Mouse (Mus musculus) heart, embryonic 12.5 days (tissue): ENCODE measurements around the gene Ssx2ip. TPM values are rescaled to one million over a fixed set of nuclear protein-coding genes. Genes with fewer than 3 reads are reported as not detected.

Experiments used
- ATAC-seq: fragments of 200-750 bp; cut with Nextera tagmentation; 2 replicates; pipeline ENCODE4 v1.8.0; 2017; ENCODE audit warnings: moderate TSS enrichment, moderate library complexity; ENCODE audit not compliant: insufficient number of reproducible peaks, low FRiP score
- H3K27ac ChIP-seq: fragments of 300-500 bp; sonication (generic); 2 replicates; pipeline ENCODE4 v1.5.1; 2016; ENCODE audit warnings: mild to moderate bottlenecking, moderate library complexity; ENCODE audit not compliant: poor library complexity, severe bottlenecking
- H3K27me3 ChIP-seq: fragments of 300-500 bp; sonication (generic); replicated peaks from 2 replicates; pipeline ENCODE4 v1.6.1; 2016; ENCODE audit warnings: mild to moderate bottlenecking, moderate library complexity
- H3K36me3 ChIP-seq: fragments of 300-500 bp; sonication (generic); 2 replicates; pipeline ENCODE4 v1.6.1; 2016; ENCODE audit warnings: mild to moderate bottlenecking, moderate library complexity
- H3K4me1 ChIP-seq: fragments of 300-500 bp; sonication (generic); replicated peaks from 2 replicates; pipeline ENCODE4 v1.6.1; 2016; ENCODE audit warnings: mild to moderate bottlenecking
- H3K4me2 ChIP-seq: fragments of 300-500 bp; sonication (generic); 2 replicates; pipeline ENCODE4 v1.6.1; 2016; ENCODE audit warnings: mild to moderate bottlenecking, moderate library complexity
- H3K4me3 ChIP-seq: fragments of 300-500 bp; sonication (generic); 2 replicates; pipeline ENCODE4 v1.5.1; 2016; ENCODE audit warnings: mild to moderate bottlenecking
- H3K9ac ChIP-seq: fragments of 300-500 bp; sonication (generic); 2 replicates; pipeline ENCODE4 v1.6.1; 2016; ENCODE audit warnings: mild to moderate bottlenecking, moderate library complexity
- H3K9me3 ChIP-seq: fragments of 300-500 bp; sonication (generic); replicated peaks from 2 replicates; pipeline ENCODE4 v1.6.1; 2016; ENCODE audit warnings: mild to moderate bottlenecking, moderate library complexity
- WGBS: fragments of 180-500 bp; shearing (Covaris S2); methylation state at CpG from one replicate; pipeline ENCODE4 v1.1.7; 2016; 5-methylcytosine and 5-hydroxymethylcytosine counted together
- polyA plus RNA-seq: library from polyadenylated mRNA; unstranded; fragments of >200 nt; fragmentation: Nextera tagmentation; extraction: Ambion mirVana; gene quantifications from 2 replicates; pipeline ENCODE4 v1.2.1, GENCODE M21; 2016

Ssx2ip gene
- polyA plus RNA-seq, 1 experiment from 2014 or later: 26.0 TPM

GRCm38 (mm10) chr3:146379740-146380466 lies 24.5 kb upstream of the Ssx2ip start:
- ATAC-seq: no peak
- WGBS: 44% methylated on average over 9 of the region's 9 CpGs
- H3K4me1 ChIP-seq: peaks cover 13% of the 10 kb centered on the region

GRCm38 (mm10) chr3:146380874-146381273 lies 23.6 kb upstream of the Ssx2ip start:
- Histone ChIP-seq H3K9ac (no peak overlapping the region), H3K27ac (no peak overlapping the region), H3K4me2 (no peak overlapping the region), H3K36me3 (no peaks in the 10 kb centered on the region), H3K9me3 (peaks cover 7% of the 10 kb centered on the region), H3K27me3 (no peaks in the 10 kb centered on the region), H3K4me1 (peaks cover 13% of the 10 kb centered on the region), H3K4me3 (no peak overlapping the region)
- 91% methylated on average over 2 of the region's 2 CpGs for WGBS
- ATAC-seq: no peak

More at GRCm38 (mm10) chr3:146379740-146380466, 24.5 kb upstream of the Ssx2ip start:
- Histone ChIP-seq H3K27ac (no peak overlapping the region), H3K27me3 (no peaks in the 10 kb centered on the region), H3K4me3 (no peak overlapping the region), H3K9ac (no peak overlapping the region), H3K4me2 (0 out of 2 replicates have a peak overlapping the region, but pooled peaks have one; percentile 7), H3K36me3 (no peaks in the 10 kb centered on the region), H3K9me3 (peaks cover 7% of the 10 kb centered on the region)

GRCm38 (mm10) chr3:146381471-146381870 lies 23.0 kb upstream of the Ssx2ip start:
- no peak for ATAC-seq
- WGBS: 88% methylated on average over 9 of the region's 9 CpGs
- no peaks in the 10 kb centered on the region for H3K27me3 ChIP-seq
- H3K4me3 ChIP-seq: no peak overlapping the region
- H3K4me2 ChIP-seq: no peak overlapping the region
- H3K4me1 ChIP-seq: peaks cover 13% of the 10 kb centered on the region
- no peaks in the 10 kb centered on the region for H3K36me3 ChIP-seq
- no peak overlapping the region for H3K9ac ChIP-seq
- no peak overlapping the region for H3K27ac ChIP-seq
- H3K9me3 ChIP-seq: peaks cover 7% of the 10 kb centered on the region

- H3K4me2 ChIP-seq: no peak overlapping the region
- H3K36me3 ChIP-seq: no peaks in the 10 kb centered on the region
- H3K4me1 ChIP-seq: no peaks in the 10 kb centered on the region
- H3K9me3 ChIP-seq: peaks cover 7% of the 10 kb centered on the region
- H3K9ac ChIP-seq: no peak overlapping the region
- no peak overlapping the region for H3K27ac ChIP-seq
- H3K4me3 ChIP-seq: no peak overlapping the region
- H3K27me3 ChIP-seq: no peaks in the 10 kb centered on the region
- 72% methylated on average over 3 of the region's 3 CpGs for WGBS
- no peak for ATAC-seq
Measured at GRCm38 (mm10) chr3:146386800-146387199, 17.6 kb upstream of the Ssx2ip start.

GRCm38 (mm10) chr3:146392656-146393321 lies 11.7 kb upstream of the Ssx2ip start:
- Histone ChIP-seq H3K36me3 (no peaks in the 10 kb centered on the region), H3K27ac (no peak overlapping the region), H3K4me3 (no peak overlapping the region), H3K27me3 (no peaks in the 10 kb centered on the region), H3K9ac (no peak overlapping the region), H3K4me2 (peak overlapping the region; percentile 50), H3K4me1 (peaks cover 11% of the 10 kb centered on the region), H3K9me3 (no peaks in the 10 kb centered on the region)
- WGBS: 69% methylated on average over 19 of the region's 19 CpGs
- no peak for ATAC-seq

- 0 out of 2 replicates have a peak overlapping the region, but pooled peaks have one; percentile 12 for H3K4me3 ChIP-seq
- H3K27ac ChIP-seq: no peak overlapping the region
- H3K4me1 ChIP-seq: peaks cover 11% of the 10 kb centered on the region
- H3K9ac ChIP-seq: no peak overlapping the region
- no peaks in the 10 kb centered on the region for H3K9me3 ChIP-seq
- peak overlapping the region; percentile 55 for H3K4me2 ChIP-seq
- ATAC-seq: peak; percentile 86
- H3K36me3 ChIP-seq: no peaks in the 10 kb centered on the region
- H3K27me3 ChIP-seq: no peaks in the 10 kb centered on the region
- WGBS: 9% methylated on average over 7 of the region's 7 CpGs
Measured at GRCm38 (mm10) chr3:146393641-146394100, 10.8 kb upstream of the Ssx2ip start.

- no peak overlapping the region for H3K4me3 ChIP-seq
- no peaks in the 10 kb centered on the region for H3K36me3 ChIP-seq
- no peak for ATAC-seq
- no peak overlapping the region for H3K9ac ChIP-seq
- whole genome bisulfite sequencing: 88% methylated on average over 6 of the region's 6 CpGs
- no peak overlapping the region for H3K27ac ChIP-seq
- H3K9me3 ChIP-seq: no peaks in the 10 kb centered on the region
- H3K27me3 ChIP-seq: no peaks in the 10 kb centered on the region
- peaks cover 11% of the 10 kb centered on the region for H3K4me1 ChIP-seq
- no peak overlapping the region for H3K4me2 ChIP-seq
Measured at GRCm38 (mm10) chr3:146396256-146396655, 8.2 kb upstream of the Ssx2ip start.

GRCm38 (mm10) chr3:146396934-146397333 lies 7.5 kb upstream of the Ssx2ip start:
- H3K4me1 ChIP-seq: peaks cover 11% of the 10 kb centered on the region
- H3K9me3 ChIP-seq: no peaks in the 10 kb centered on the region
- no peak overlapping the region for H3K9ac ChIP-seq
- ATAC-seq: no peak
- no peaks in the 10 kb centered on the region for H3K36me3 ChIP-seq
- H3K4me2 ChIP-seq: no peak overlapping the region
- H3K27ac ChIP-seq: no peak overlapping the region
- no peaks in the 10 kb centered on the region for H3K27me3 ChIP-seq
- WGBS: 85% methylated on average over 1 of the region's 1 CpGs
- no peak overlapping the region for H3K4me3 ChIP-seq

- Histone ChIP-seq H3K9me3 (0 out of 2 replicates have a peak, but pooled peaks cover 2% of the 10 kb centered on the region), H3K27ac (no peak overlapping the region), H3K36me3 (no peaks in the 10 kb centered on the region), H3K27me3 (no peaks in the 10 kb centered on the region), H3K4me2 (no peak overlapping the region), H3K4me3 (no peak overlapping the region), H3K9ac (no peak overlapping the region), H3K4me1 (peaks cover 8% of the 10 kb centered on the region)
- WGBS: 79% methylated on average over 4 of the region's 4 CpGs
- no peak for ATAC-seq
Measured at GRCm38 (mm10) chr3:146397847-146398246, 6.6 kb upstream of the Ssx2ip start.

GRCm38 (mm10) chr3:146399203-146399602 lies 5.2 kb upstream of the Ssx2ip start:
- 82% methylated on average over 5 of the region's 5 CpGs for WGBS

GRCm38 (mm10) chr3:146403770-146404169 lies 672 bp upstream of the Ssx2ip start:
- Histone ChIP-seq H3K9me3 (0 out of 2 replicates have a peak, but pooled peaks cover 2% of the 10 kb centered on the region), H3K36me3 (no peaks in the 10 kb centered on the region), H3K4me3 (peak overlapping the region; percentile 88), H3K4me1 (peaks cover 23% of the 10 kb centered on the region), H3K9ac (peak overlapping the region; percentile 92), H3K27me3 (no peaks in the 10 kb centered on the region), H3K4me2 (peak overlapping the region; percentile 77), H3K27ac (no peak overlapping the region)
- no peak for ATAC-seq
- 50% methylated on average over 3 of the region's 3 CpGs for WGBS

More at GRCm38 (mm10) chr3:146399203-146399602, 5.2 kb upstream of the Ssx2ip start:
- ATAC-seq: no peak
- 0 out of 2 replicates have a peak, but pooled peaks cover 2% of the 10 kb centered on the region for H3K9me3 ChIP-seq
- no peaks in the 10 kb centered on the region for H3K27me3 ChIP-seq
- peaks cover 3% of the 10 kb centered on the region; the same call in 1 of the 2 replicates for H3K4me1 ChIP-seq
- H3K9ac ChIP-seq: no peak overlapping the region
- no peaks in the 10 kb centered on the region for H3K36me3 ChIP-seq
- H3K4me3 ChIP-seq: no peak overlapping the region
- no peak overlapping the region for H3K27ac ChIP-seq
- no peak overlapping the region for H3K4me2 ChIP-seq
